Mouse (Mus musculus) heart, adult 11 months (tissue): ENCODE data around the gene Fgf6.

Experiments
- DNase-seq: peaks from one replicate; pipeline ENCODE4 v3.0.0; 2022

Gene Fgf6

GRCm38 (mm10) chr6:127014906-127015770 is at the start of gene Fgf6:
Fgf6 (plus strand) TSS chr6:127015586.
- peak; percentile 85 for DNase-seq

- DNase-seq: no peak
Measured at GRCm38 (mm10) chr6:126966241-126967026, 49.0 kb upstream of the Fgf6 start.

GRCm38 (mm10) chr6:126981539-126982234 is 33.7 kb upstream of the Fgf6 start:
- DNase-seq: peak; percentile 92

GRCm38 (mm10) chr6:126993676-126994075 is 21.7 kb upstream of the Fgf6 start:
- DNase-seq: no peak

- no peak for DNase-seq
Measured at GRCm38 (mm10) chr6:126995494-126995893, 19.9 kb upstream of the Fgf6 start.

- DNase-seq: peak; percentile 90
Measured at GRCm38 (mm10) chr6:126996399-126996798, 19.0 kb upstream of the Fgf6 start.

GRCm38 (mm10) chr6:127005646-127006045 is 9.7 kb upstream of the Fgf6 start:
- DNase-seq: peak; percentile 46

- DNase-seq: peak; percentile 87
Measured at GRCm38 (mm10) chr6:127006551-127006950, 8.8 kb upstream of the Fgf6 start.

- peak; percentile 91 for DNase-seq
Measured at GRCm38 (mm10) chr6:127010021-127010420, 5.4 kb upstream of the Fgf6 start.

GRCm38 (mm10) chr6:127011947-127012535 is 3.3 kb upstream of the Fgf6 start:
- DNase-seq: peak; percentile 81

- no peak for DNase-seq
Measured at GRCm38 (mm10) chr6:127019254-127019653, 3.9 kb downstream of the Fgf6 start.

- DNase-seq: no peak
Measured at GRCm38 (mm10) chr6:127020431-127020830, 5.0 kb downstream of the Fgf6 start.

- DNase-seq: peak; percentile 95
Measured at GRCm38 (mm10) chr6:127024836-127025235, 9.4 kb downstream of the Fgf6 start.

GRCm38 (mm10) chr6:127034760-127035159 is 19.4 kb downstream of the Fgf6 start:
- no peak for DNase-seq

- no peak for DNase-seq
Measured at GRCm38 (mm10) chr6:127044909-127045308, 29.5 kb downstream of the Fgf6 start.

GRCm38 (mm10) chr6:127050847-127051246 is 35.5 kb downstream of the Fgf6 start:
- DNase-seq: no peak

- no peak for DNase-seq
Measured at GRCm38 (mm10) chr6:127056990-127057588, 41.7 kb downstream of the Fgf6 start.

- no peak for DNase-seq
Measured at GRCm38 (mm10) chr6:127059975-127060374, 44.6 kb downstream of the Fgf6 start.

- no peak for DNase-seq
Measured at GRCm38 (mm10) chr6:127063915-127064314, 48.5 kb downstream of the Fgf6 start.

GRCm38 (mm10) chr6:127064815-127065214 is 49.4 kb downstream of the Fgf6 start:
- DNase-seq: no peak

- DNase-seq: no peak
Measured at GRCm38 (mm10) chr6:127072817-127073216, 57.4 kb downstream of the Fgf6 start, which contains the start of gene Fgf23. Fgf23 (plus strand) TSS chr6:127072902.
